Mouse (Mus musculus) activated CD4-positive, CD25-positive, alpha-beta regulatory T cell, adult 4 months (primary cell): ENCODE results near the gene Rnf166. TPM values are rescaled to one million over a fixed set of nuclear protein-coding genes. Genes with fewer than 3 reads are reported as not detected.

ENCODE experiments used
- ATAC-seq: one replicate; pipeline ENCODE4 v1.8.0; 2017
- polyA plus RNA-seq, 2 experiments: library from polyadenylated mRNA; unstranded; fragments of 100-300 nt; shearing (Covaris generic); gene quantifications; one replicate each; pipeline ENCODE4 v1.2.1; 2017

Rnf166 gene
- polyA plus RNA-seq, 2 experiments from 2014 or later, result 35.0 to 36.0 TPM

DNA sequence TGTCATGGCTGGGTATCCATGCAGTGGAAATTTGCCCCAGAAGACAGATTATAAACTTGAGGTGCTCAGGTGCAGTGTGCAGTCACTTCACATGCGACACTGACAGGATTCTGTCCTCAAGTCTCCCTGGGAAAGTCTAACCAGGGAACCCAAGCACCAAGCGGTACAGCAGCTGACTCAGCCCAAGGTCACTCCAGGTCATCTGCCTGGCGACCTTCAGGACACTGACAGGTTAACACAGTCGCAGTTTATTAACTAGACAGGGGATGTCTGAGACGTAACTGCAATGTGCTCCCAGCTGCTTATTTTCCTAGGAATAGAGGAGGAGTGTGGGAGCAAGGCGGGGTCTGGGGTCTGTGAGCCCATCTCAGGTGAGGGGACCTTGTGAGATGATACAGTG, 6.5 kb downstream of the Rnf166 start:
- ATAC-seq, result no peak

DNA sequence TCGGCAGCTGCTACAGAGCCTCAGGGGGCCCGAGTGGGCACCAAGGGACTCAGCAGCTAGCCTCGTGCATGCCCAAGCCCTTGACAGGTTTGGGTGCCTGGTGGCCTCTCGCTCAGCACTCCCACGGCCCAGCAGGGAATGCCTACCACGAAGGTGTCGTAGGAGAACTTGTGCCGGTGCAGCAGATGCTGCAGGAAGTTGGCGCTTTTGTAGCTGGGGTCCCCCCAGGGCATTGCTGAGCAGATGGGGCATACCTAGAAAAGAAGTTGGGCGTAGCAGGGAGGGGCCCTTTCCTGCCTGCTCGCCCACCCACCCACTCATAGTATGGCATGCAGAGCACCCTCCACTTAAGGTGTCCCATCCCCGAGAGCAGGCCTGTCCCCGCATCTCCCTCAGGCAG, 8.0 kb downstream of the Rnf166 start:
- no peak for ATAC-seq

DNA sequence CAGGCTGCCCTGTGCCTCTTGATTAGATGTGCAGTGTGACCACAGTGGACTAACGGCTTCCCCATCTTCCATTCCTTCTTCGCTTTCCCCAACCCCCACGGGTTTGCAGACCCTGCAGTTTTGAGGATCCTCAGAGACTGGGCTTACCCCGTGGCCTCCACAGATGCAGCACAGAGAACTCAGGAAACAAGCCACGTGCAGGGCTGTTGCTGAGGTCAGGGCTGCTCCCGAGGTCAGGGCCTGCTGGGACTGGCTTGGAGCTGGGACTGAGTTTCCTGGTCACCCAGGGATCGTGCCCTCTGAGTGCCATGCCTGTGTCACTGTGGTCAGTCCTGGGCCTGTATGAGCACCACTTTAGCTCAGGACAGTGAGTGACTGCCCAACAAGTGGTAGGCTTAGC, 10.9 kb downstream of the Rnf166 start:
- no peak for ATAC-seq

DNA sequence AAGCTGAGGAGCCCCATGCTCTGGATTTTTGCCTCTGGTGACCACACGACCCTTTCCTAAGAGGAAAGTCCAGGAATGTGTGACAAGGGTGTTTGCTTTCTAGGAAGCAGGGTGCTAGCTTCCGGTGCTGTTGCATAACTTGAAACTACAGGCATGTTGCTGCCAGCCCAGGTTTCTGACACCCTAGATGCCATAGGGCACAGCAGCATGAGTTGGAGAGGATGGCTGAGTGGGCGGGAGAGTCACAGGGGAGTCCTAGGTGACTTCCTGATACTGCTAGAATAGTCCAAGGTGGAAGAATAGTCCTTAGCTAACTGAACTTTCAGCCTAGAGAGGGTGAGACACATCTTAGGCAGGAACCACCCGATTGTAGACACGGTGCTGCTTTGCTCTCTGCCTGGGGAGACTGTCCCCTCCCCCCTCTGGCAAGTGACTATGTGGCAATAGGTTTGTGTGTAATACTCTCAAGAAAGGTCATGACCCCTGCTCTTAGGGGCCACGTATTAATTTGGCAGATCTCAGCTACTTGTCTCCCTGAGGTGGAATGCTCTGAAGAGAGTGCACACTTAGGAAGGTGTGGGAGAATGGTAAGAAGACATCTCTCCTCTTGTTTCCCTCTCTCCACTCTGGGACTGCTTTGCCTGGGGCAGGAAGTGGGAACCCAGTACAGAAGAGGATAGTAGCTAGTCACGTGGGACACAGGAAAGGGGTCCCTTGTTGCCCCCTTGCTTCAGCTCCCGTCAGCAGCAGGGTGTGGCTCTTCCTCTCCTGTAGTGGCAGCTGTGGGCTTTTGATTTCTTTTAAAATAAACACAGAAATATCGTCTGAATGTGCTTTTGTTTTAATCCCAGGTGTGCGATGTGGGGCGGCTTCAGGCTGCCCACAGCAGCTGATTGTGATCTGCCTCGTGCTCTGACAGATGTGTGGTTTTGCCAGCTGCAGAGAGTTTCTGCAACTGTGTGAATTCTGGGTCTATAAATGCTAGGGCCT, 11.9 kb downstream of the Rnf166 start:
- no peak for ATAC-seq

DNA sequence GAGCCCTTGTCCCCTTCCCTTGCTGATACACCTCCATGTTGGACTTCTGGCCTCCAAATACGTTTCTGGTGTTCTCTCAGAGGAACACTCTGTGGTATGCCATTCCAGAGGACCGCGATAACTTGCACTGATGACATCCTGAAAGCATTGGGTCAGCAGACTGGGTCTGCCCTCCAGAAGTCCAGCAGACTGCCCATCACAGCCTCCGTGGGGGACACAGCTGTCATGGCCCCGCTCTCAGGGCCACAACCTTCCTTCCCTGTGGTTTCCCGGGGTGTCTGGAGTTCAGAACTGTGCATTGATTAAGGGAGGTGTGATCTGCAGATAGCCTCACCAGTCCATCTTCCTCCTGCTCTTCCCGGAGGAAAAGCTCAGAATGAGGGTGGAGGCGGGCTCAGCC, 13.4 kb downstream of the Rnf166 start:
- ATAC-seq, result no peak

DNA sequence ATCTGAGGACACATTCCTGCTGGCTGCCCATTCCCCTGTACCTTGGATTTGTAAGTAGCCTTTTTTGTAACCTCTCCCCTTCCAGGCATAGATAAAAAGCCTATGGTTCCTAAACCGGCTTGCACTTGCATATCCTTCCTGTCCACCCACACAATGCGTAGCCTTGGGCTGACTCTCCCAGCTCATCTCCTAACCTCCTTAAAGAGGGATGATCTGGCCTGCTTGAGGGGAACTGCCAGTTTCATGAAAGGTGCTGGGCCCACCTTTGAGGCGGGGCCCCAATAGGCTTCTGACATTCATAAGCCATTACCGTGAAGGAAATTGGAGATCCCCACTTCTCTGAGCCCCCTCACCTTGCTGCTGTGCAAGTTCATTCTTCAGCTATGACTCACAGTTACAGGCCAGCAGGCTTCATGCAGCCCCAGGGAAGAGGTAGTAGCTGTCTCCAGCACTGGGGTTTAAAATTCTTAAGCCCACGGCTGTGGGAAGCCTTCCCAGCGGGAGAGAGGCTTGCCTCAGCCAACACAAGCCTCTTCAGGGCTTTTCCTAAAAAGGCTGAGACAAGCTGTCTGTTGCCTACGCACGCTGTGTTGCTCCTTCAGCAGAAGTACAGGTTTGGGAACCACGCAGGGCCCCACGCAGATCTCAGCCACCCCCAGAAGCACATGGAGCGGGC, 14.3 kb downstream of the Rnf166 start:
- no peak for ATAC-seq

DNA sequence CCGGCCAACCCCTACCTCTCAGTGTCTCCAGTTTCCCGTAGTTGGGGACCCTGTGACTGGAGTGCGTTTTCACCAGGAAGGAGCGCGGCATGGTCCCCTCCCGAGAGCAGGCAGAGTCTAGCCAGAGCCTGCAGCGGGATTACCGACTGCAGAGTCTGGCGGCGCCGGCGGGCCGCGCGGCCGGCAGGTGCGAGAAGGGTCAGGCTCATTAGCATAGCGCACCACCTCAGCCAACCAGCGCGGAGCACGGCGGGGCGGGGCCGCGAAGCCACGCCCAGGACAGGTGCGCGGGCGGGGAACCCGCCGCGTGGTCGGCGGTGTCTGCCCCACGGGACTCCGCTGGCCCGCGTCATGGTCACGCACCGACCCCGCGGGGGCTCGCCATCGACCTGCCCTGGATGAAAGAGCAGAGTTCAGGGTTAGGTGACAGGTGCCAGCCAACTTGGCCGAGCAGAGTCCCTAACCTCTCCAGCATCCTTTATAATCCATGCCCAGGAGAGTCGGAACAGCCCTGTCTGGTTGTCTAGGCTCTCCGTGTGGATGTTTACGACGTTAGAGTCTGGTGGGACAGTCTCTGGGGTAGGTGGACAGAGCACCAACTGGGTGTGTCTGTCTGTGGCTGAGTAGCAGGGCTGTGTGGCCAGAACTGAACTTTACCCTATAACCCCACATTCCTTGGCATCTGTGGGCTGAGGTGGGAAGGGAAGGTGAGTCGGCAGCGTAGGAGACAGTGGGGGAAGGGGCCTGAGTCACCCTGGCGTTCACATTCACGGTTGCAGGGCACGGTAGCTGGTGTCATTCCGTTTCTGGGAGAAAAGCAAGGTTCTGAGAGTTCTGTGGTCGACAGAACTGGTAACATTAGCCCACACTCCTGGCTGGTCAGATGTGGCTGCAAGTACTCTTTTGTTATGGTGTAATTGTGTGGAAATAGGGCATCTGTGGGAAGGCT, 15.1 kb downstream of the Rnf166 start, which contains the start of gene Snai3:
Gene Snai3, minus strand, starts transcription at position 210 of the 949 bp plus-strand sequence.
- ATAC-seq, result peak; percentile 43

DNA sequence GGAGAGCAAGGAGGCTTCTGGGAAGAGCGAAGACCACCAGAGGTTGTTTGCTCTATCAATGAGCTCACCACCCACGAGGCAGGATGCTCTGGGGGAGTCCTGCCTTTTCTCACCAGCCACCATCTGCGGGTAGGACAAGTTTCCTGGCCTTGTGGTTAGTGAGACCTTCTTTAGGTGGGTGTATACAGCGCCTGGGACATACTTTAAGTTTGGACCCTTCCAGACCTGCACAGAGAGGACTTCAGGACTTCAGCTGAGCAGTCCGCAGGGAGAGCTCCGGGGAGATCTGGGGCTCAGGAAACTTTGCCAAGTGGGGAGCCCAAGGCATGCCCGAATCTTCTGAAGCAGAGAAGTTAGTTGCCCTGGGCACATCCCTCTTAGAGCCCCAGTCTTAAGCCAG, 15.9 kb downstream of the Rnf166 start:
- ATAC-seq, result peak; percentile 61

DNA sequence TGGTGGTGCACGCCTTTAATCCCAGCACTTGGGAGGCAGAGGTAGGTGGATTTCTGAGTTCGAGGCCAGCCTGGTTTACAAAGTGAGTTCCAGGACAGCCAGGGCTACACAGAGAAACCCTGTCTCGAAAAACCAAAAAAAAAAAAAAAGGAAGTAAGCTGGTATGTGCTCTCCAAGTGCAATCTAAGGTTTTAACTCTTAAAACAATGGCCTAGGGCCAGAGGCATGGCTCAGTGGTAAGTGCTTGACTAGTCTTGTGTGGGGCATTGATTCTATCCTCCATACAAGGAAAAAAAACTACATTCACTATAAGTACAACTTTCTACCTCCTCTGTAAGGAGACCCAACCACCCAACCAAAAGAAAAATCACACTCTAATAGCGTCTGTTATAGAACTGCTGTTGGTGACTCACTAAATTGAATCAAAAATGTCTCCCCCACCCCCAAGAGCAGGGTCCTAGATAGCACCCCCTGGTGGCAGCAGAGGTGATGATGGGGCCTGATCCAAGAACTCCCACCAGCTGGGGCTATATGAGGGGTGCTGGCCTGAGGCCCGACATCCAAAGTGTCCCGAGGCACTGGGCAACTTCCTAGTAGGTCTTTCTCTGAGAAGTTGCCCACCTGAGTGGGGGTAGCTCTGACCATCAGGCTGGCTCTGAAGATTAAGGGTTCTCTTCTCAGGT, 16.5 kb downstream of the Rnf166 start:
- ATAC-seq, result no peak

DNA sequence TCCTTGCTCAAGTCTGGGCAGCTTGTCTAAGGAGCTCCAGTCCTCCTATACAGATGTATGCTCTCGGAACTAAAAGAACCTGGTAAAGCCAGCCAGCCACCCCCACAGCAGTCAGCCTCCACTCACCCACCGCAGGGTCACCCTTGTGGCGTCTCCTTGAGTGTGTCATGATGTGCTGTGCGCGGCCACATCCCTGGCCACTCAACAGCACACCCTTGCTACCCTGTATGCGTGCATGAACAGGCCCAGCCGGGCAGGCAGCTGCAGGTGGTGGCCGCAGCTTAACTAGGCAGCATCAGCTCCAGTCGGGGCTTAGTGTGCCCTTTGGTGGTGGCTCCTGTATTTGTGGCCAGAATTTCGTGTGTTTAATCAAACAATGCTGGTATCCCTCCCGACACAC, 18.7 kb downstream of the Rnf166 start:
- no peak for ATAC-seq

DNA sequence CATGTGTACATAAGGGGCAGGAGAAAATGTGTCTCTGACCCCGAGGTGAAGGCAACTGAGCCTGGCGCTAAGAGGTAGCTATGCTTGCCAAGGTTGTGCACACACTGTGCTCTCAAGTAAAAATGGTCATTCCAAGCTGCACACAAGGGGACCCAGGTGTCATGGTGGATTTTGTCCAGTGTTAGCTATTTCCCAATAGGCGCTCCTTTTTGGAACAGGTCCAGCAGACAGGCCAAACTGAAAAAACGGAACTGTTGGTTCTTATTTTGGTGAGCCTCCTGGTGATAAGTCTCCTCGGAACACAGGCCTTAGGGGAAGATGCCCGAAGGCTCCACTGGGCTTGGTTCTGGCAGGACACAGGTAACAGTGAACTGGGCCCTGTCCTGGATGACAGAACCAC, 21.5 kb downstream of the Rnf166 start:
- no peak for ATAC-seq

DNA sequence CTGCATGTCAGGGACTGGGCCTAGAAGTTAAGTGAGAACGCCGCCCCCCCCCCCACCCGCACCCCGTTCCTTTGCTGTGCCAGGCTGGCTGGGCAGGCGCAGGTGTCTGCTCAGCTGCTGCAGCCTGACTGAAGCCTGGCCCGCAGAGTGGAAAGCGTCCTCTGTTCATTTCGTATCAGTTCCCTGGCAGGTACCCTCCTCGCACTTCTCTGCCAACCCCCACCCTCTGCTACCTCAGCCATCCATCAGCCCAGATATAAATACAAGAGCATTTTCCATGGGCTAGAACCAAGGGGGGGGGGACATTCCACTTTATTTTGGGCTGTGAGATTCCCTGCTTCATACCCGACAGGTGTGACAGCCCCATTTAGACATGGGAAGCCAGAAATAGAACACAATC, 23.7 kb downstream of the Rnf166 start:
- ATAC-seq, result no peak

DNA sequence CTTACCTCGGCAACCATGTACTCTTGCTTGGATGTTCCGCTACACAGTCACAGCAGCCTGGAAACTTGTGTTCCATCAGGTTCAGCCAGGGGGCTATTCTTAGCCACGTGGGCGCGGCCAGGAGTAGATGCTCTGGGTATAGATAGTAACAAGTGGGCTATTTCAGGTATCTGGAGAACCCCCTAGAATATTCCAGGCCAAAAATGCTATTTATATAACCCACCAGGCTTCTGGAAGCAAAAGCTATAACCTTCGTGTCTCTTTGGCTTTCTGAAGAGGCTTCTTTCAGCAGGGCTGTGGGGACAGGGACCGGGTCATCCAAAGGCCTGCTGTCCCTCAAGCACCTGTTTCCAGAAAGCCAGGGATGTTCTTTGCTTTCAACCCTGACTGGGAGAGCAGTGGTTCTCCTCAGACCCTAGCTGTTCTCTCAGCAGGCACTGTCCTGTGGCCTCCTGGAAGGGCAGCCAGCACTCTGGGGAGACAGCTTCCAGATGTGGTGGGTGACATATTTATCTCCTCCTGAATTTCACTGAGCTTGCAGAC, 24.6 kb downstream of the Rnf166 start:
- no peak for ATAC-seq

DNA sequence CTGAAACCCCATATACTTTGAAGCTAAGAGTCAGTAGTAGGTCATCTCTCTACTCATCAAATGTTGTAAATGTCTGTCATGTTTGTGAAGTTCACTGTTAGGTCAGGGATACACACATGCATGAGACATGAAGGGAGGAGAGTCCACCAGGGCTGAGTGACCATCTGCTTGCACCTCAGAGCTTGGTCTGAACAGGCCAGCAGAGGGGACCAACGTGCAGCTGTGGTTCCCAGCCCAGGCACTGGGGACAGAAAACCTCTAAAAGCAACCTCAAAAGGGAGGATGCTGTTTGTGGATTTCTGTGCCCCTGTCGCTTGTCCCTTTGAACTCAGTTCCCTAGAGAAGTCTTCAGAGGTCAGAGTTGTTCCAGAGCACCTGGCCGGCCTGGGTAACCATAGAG, 30.7 kb downstream of the Rnf166 start:
- ATAC-seq, result no peak

DNA sequence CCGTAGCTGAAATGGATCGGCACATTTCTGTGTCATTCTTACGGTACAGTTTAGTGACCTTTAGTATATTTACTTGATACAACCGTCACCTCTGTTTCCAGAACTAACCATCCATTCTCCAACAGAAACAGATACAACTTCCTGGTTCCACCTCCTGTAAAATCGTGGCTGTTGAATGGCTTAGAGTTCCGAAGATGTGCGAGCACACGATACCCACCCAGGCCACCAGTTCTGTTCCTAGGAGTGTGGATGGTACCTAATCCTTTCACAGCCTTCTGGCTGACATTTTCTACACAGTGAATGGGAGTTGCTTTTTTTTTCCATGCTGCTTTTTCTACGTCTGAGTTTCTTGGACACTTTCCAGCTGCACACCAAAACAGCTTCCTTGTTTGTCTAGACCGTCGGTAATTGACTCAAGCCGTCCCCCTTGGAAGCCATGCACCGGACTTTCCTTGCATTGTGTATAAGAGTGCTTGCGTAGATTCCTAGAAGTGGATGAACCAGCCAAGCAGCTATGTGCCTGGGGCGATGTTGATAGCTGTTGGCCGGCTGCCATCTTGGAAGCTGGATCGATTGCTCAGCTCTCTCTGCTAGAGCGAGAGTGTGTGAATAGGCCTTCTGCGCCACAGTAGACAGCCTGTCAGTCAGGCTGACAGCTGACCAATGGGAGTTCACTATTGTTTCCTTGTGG, 31.7 kb downstream of the Rnf166 start:
- ATAC-seq, result peak; percentile 31

DNA sequence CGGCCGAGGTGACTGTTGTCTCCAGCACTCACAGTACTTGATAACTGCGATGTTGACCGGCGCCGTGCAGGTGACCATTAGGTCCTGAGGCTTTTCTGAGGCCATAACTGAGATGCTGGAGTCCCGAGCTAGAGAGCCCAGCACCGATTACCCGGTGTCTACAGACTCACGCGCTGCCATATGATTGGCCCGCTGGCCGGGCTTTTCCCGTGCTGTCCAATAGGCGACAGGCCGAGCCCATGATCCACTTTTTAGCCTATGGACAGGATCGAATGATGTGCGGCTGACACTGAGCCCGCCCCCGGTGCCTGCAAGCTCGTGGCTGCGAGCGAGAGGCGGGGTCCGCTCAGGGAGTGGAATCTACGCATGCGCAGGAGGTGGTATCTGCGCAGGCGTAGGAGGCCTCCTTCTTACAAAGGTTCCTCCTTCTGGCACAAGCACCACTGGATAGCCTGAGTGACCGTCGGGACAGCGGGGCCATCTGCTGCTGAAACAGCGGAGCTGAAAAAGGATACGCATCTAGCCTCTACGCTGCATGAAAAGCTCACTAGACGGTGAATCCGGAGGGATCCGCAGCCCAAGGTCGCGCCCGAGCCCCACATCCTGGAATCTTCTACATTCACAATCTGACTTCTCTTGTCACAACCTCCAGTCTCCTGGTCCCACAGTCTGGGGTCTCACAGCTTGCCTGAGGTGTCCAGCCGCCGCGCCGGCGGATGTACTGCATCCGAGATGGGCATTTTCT, 32.4 kb downstream of the Rnf166 start, which contains the start of gene Mvd:
Gene Mvd, minus strand, starts transcription at position 161 of the 745 bp plus-strand sequence.
- ATAC-seq, result peak; percentile 99

DNA sequence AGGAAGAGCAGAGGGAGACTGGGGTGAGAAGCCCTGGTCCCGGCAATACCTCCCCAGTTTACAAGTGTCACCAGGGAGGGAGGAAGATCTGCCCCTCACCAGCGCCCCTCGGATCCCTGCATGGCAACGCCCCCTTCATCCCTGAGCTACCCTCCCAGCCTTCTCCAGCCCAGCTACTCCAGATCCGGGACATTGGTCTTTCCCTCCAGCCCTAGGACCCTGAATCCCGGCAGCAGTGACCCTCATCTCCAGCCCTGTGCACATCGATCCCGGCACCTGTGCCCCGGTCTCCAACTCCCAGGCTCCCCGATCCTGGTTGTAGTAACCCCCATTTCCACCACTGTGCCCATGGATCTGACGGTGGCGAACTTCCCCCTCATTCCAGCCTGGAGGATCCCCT, 33.1 kb downstream of the Rnf166 start:
- no peak for ATAC-seq

DNA sequence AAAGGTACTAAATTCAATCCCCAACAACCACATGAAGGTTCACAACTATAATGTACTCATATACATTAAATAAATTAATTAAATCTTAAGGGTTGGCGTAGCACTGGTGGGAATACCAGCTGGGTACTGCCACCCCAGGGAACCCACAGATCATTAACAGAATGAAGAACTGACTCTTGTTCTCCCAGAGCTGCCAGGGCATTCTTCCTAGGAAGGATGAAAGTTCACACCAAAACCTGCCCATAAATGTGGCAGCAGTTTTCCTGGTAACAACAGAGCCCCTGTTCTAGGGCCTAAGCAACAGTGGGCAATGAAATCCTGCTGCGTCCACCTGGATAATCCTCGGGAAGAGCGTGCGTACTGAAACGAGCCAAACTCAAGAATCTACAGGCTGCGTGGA, 33.5 kb downstream of the Rnf166 start:
- no peak for ATAC-seq

DNA sequence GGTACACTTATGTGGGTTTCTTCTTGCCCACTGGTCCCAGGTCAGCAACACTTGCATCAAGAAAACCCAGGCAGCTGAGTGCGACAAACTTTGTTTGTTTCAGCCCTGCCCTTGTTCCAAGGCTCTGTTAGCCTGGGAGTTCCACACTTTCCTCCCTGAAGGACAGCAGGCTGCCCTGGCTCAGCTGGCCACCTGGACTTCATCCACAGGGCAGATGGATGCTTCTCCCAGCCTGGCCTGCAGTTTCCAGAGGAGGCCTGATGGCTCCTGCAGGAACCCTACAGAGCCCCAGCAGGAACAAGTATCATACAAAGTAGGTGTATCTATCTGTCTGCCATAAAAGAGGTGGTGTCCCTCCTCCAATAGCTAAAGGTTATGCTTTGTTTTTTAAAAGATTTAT, 34.5 kb downstream of the Rnf166 start:
- no peak for ATAC-seq

DNA sequence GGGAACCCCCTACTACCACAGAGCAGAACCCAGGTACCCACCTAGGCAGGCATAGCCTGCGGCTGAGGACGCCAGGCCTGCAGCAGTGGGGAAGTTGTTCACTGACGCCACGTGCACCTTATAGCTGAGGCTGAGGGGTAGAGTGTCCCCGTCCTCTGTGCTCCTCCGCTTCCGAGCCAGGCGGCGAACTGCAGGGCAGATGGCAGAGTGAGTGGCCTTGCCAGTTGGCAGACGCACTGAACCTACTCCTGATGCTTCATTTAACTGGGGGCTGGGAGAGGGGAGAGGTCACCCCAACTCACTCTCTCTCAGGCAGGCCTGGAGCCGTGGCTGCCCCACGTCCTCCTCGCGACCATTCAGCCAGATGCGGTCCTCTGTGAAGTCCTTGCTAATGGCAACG, 36.5 kb downstream of the Rnf166 start:
- ATAC-seq, result no peak
